Mouse (Mus musculus) spleen, adult 2 months (tissue): ENCODE results near the gene Retreg1. TPM values are rescaled to one million over a fixed set of nuclear protein-coding genes. Genes with fewer than 3 reads are reported as not detected.
"Not testable (repeated sequence)": the region's sequence is repeated elsewhere in the genome, so short reads cannot be mapped to it uniquely, and the experiment has no call there.

Source experiments
- DNase-seq, 2 experiments: peaks; one replicate each; pipeline versions ENCODE4 v3.0.0 to v3.0.0-alpha.2; 2012 to 2021; ENCODE audit warnings: low spot score in 2 of 2, low read depth in 1 of 2
- H3K27ac ChIP-seq: fragments of 200-500 bp; 2 replicates; pipeline ENCODE4 v1.5.1; 2012; ENCODE audit warnings: low read length, inconsistent platforms; ENCODE audit not compliant: insufficient read depth
- H3K27me3 ChIP-seq: fragments of 200-500 bp; 2 replicates; pipeline ENCODE4 v1.6.1; 2012; ENCODE audit warnings: mild to moderate bottlenecking, moderate library complexity, low read length, inconsistent platforms; ENCODE audit not compliant: control insufficient read depth, insufficient read depth
- H3K36me3 ChIP-seq: fragments of 200-500 bp; 2 replicates; pipeline ENCODE4 v1.6.1; 2012; ENCODE audit warnings: mild to moderate bottlenecking, low read length, inconsistent platforms; ENCODE audit not compliant: control insufficient read depth, insufficient read depth
- H3K4me1 ChIP-seq: fragments of 200-500 bp; 2 replicates; pipeline ENCODE4 v1.6.1; 2011; ENCODE audit warnings: inconsistent platforms; ENCODE audit not compliant: control insufficient read depth, insufficient read depth, insufficient read length
- H3K4me3 ChIP-seq: fragments of 200-500 bp; 2 replicates; pipeline ENCODE4 v1.5.1; 2011; ENCODE audit warnings: mild to moderate bottlenecking, inconsistent platforms; ENCODE audit not compliant: insufficient read depth, insufficient read length; ENCODE audit errors: extremely low read depth
- CTCF ChIP-seq: fragments of 200-500 bp; IDR thresholded peaks from 2 replicates; pipeline ENCODE4 v1.5.1; 2011; ENCODE audit warnings: mild to moderate bottlenecking, inconsistent platforms; ENCODE audit not compliant: insufficient read depth, insufficient read length, insufficient replicate concordance; ENCODE audit errors: extremely low read depth
- POLR2A ChIP-seq: fragments of 200-500 bp; IDR thresholded peaks from 2 replicates; pipeline ENCODE4 v1.6.1; 2011; ENCODE audit warnings: low read depth, low read length, inconsistent platforms
- WGBS: fragments of 180-500 bp; shearing (Covaris S2); methylation state at CpG from one replicate; pipeline ENCODE4 v1.1.7; 2018; 5-methylcytosine and 5-hydroxymethylcytosine counted together
- polyA plus RNA-seq: library from polyadenylated mRNA; depleted of rRNA; stranded (reverse); fragments of >200 nt; gene quantifications from 2 replicates; pipeline ENCODE4 v1.2.3, GENCODE M21; 2012

The Retreg1 gene
- polyA plus RNA-seq, 1 experiment: 8.8 TPM

DNA sequence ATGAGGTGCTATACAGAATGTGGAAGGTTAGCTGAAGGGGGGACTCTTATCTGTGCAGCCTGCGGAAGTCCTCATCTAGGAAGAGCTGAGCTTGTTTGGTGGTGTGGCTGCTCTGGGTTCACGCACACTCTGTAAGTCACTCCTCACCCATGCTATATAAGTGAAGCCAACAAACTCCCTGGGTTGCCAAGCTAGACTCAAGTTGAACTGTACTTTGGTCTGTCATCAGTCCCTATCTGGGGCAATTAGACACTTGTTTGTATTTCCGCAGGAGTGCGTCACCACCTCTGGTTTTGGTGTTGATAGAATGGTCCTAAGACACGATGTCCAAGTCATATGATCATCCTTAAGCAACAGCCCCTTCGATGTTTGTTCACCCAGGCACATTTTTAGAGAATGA lies 132.8 kb downstream of the Retreg1 start:
- WGBS: 94% methylated on average over 6 of the region's 6 CpGs
- DNase-seq: no peak
- Histone ChIP-seq H3K36me3 (peaks cover 5% of the 10 kb centered on the region), H3K4me3 (no peak overlapping the region), H3K27me3 (no peaks in the 10 kb centered on the region), H3K4me1 (no peaks in the 10 kb centered on the region), H3K27ac (no peak overlapping the region)
- TF ChIP-seq POLR2A (no peak), CTCF (no peak)

DNA sequence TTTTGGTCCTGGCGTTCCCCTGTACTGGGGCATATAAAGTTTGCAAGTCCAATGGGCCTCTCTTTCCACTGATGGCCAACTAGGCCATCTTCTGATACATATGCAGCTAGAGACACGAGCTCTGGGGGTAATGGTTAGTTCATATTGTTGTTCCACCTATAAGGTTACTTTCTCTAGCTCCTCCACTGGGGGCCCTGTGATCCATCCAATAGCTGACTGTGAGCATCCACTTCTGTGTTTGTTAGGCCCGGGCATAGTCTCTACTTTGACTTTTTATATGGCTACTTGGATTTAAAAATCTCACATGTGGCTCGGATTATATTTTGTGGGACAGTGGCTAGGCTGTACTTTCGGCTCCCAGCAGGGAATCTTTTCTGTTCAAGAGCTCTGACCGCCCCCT lies 140.6 kb downstream of the Retreg1 start:
- peak overlapping the region; percentile 66 for H3K27ac ChIP-seq
- H3K4me1 ChIP-seq, H3K36me3 ChIP-seq, DNase-seq, H3K27me3 ChIP-seq: not testable (repeated sequence)
- 17% methylated on average over 6 of the region's 6 CpGs for WGBS
- H3K4me3 ChIP-seq: peak overlapping the region; percentile 69

DNA sequence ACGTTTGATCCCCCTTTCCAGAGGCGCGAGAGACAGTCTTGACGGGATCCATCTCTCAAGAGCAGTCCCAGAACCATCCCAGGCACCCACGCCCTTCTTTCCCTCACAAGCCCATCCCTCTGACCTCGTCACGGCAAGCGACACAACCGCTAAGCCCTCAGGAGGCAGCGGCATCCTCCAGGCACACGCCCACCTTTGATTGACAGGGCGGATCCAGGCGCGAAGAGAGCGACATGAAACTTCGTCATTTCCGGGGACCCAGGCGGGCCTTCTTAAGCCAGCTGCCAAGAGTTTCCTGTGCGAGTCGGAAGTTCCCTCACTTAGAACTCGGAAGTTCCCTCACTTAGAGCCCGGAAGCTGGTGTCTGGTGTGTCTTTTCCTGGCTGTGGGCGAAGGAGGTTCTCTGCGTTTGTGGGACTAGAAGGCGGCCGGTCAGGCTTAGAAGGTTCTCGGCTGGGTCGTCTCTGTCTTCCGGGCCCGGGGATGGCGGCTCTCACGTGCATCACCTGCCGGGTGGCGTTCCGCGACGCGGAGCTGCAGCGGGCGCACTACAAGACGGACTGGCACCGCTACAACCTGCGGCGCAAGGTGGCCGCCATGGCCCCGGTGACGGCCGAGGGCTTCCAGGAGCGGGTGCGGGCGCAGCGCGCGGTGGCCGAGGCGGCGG lies 141.2 kb downstream of the Retreg1 start, which contains the start of gene Zfp622:
Zfp622 (plus strand) TSS at position 300 of the 667 bp plus-strand sequence.
- peak; percentile 91 to 98 for DNase-seq
- H3K27me3 ChIP-seq: no peaks in the 10 kb centered on the region
- peaks cover 9% of the 10 kb centered on the region for H3K36me3 ChIP-seq
- H3K27ac ChIP-seq: peak within 1 kb of the TSS; percentile 92
- H3K4me3 ChIP-seq: peak within 1 kb of the TSS; percentile 86
- under 1% methylated on average over 57 of the region's 57 CpGs for WGBS
- TF ChIP-seq CTCF (no peak), POLR2A (peak; percentile 18; the same call in 1 of the 2 replicates)
- 0 out of 2 replicates have a peak, but pooled peaks cover 5% of the 10 kb centered on the region for H3K4me1 ChIP-seq

DNA sequence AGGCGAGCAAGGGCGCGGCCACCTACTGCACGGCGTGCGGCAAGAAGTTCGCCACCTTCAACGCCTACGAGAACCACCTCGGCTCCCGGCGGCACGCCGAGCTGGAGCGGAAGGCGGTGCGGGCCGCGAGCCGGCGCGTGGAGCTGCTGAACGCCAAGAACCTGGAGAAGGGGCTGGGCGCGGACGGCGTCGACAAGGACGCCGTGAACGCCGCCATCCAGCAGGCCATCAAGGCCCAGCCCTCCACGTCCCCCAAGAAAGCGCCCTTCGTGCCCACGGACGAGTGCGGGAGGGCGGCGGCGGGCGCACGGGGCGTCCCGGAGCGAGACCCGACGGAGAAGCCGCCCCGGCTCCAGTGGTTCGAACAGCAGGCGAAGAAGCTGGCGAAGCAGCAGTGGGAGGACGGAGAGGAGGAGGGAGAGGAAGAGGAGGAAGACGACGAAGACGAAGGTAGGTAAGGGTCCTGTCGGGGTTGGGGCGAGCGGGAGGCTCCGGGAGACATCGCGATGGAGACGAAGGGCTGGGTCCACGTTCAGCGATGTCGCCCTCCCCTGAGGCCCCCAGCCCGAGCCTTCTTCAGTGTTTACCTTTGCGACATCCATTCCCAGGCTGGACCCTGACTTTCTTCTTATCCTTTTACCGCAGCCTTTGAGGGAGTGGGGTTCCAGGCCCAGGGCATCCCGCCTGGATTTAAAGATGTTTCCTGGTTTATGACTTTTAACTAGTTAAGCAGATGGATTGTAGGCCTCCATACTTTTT lies 141.9 kb downstream of the Retreg1 start:
- H3K36me3 ChIP-seq: peaks cover 13% of the 10 kb centered on the region
- no peaks in the 10 kb centered on the region for H3K27me3 ChIP-seq
- H3K4me1 ChIP-seq: 0 out of 2 replicates have a peak, but pooled peaks cover 5% of the 10 kb centered on the region
- 1% methylated on average over 70 of the region's 71 CpGs for WGBS
- TF ChIP-seq POLR2A (no peak), CTCF (no peak)
- peak overlapping the region; percentile 92 for H3K27ac ChIP-seq
- DNase-seq: peak in 1 of 2 experiments; percentile 18
- H3K4me3 ChIP-seq: peak overlapping the region; percentile 86

DNA sequence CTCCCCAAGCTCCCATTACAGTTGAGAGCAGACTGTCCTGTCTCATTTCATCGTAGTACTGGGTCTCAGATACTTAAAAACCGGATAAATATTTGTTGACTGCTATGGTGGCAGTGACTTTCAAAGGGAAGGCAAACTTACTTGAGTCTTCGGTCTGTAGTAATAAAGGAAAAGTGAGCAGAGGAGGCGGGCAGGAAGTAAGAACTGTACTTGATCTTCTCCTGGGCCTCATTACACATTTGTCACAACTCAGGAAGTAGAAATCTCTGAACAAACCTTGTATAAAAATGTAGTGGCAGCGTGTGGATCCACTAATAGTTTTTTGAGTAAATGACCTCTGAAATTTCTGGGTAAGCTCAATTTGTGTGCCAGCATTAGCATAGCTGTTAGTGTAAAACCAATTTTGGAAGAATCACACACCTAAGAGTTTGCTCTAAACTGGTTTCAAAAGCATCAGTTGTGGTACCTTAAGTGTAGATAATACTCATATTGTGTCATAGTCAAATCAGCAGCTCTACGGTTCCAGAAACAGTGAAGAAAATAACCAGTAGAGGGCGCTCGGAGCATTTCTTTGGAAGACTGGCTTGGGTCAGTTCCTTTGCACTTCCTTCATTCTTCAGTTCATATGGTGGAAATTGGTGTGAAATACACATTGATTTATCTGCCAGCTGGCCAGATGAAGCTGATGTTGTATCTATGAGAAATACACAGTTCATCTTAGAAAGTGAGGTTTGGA lies 150.2 kb downstream of the Retreg1 start:
- peak; percentile 35 to 44 for DNase-seq
- H3K27me3 ChIP-seq: no peaks in the 10 kb centered on the region
- no peak overlapping the region for H3K4me3 ChIP-seq
- no peaks in the 10 kb centered on the region for H3K4me1 ChIP-seq
- WGBS: 58% methylated on average over 8 of the region's 8 CpGs
- peaks cover 42% of the 10 kb centered on the region for H3K36me3 ChIP-seq
- no peak; the same call in 1 of the 2 replicates for TF ChIP-seq CTCF
- no peak overlapping the region for H3K27ac ChIP-seq

DNA sequence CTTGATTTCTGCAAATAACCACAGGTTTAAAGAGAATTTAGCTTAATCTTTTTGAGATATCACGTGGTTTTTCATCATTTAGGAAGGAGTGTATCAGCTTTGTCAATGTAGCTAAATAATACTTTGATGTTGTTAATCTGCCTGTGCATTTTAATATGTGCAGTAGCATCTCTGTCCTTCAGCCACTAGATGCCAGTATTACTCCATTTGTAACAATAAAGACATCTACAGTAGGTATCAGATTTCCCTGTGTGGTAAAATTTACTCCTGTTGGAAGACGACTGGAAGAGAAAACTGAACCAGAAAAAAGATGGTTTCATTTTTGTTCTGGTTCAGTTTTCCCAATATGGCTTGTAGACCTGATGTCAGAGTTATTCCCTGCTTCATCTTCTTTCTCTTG lies 152.5 kb downstream of the Retreg1 start:
- no peak for DNase-seq
- Histone ChIP-seq H3K27ac (no peak overlapping the region), H3K4me3 (no peak overlapping the region), H3K36me3 (peaks cover 36% of the 10 kb centered on the region), H3K27me3 (no peaks in the 10 kb centered on the region), H3K4me1 (no peaks in the 10 kb centered on the region)
- TF ChIP-seq POLR2A (no peak), CTCF (no peak)
- WGBS: 66% methylated on average over 2 of the region's 2 CpGs

DNA sequence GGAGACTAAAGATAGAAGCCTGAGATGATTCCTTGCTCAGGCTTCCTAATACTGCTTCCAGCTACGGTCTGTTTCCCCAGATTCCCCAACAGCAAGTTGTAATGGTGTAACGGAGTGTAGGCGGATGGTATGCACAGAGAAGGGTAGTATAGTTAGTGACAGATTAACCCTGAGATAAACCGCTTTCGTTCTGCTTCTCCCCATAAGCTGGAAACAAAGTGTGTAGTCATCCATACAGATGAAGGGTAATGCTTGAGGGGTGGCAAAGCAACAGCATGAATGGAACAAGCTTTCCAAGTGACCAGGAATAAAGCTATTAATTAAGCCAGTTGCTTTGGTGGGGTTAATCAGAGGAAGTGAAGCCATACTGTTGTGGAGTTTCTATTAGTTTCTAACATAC lies 156.6 kb downstream of the Retreg1 start:
- not testable (repeated sequence) for H3K4me1 ChIP-seq, DNase-seq, H3K4me3 ChIP-seq, H3K27me3 ChIP-seq, H3K27ac ChIP-seq
- 89% methylated on average over 5 of the region's 5 CpGs for WGBS
- H3K36me3 ChIP-seq: peaks cover 24% of the 10 kb centered on the region
